Mouse (Mus musculus): ENCODE results near the gene Serhl. TPM values are rescaled to one million over a fixed set of nuclear protein-coding genes. Genes with fewer than 3 reads are reported as not detected.

The Serhl gene
- polyA plus RNA-seq, 1 experiment: 37.5 TPM

- no peaks in the 10 kb centered on the region for H3K27me3 ChIP-seq (ENCODE audit: control insufficient read depth, insufficient read depth, low read length)
- peak; percentile 70 for TF ChIP-seq CTCF (IDR thresholded peaks at IDR 0.05; ENCODE audit: control insufficient read depth, insufficient read depth, insufficient replicate concordance, low read depth, low read length)
- TF ChIP-seq POLR2A (IDR thresholded peaks at IDR 0.05; ENCODE audit: control insufficient read depth, low read depth, low read length): no peak
- no peak overlapping the region for H3K27ac ChIP-seq (ENCODE audit: control insufficient read depth, insufficient read depth, low read depth, low read length)
- H3K36me3 ChIP-seq (ENCODE audit: control insufficient read depth, insufficient read depth, low read length): no peaks in the 10 kb centered on the region
- H3K4me3 ChIP-seq (ENCODE audit: control insufficient read depth, low read depth, low read length): no peak overlapping the region
- H3K4me1 ChIP-seq (ENCODE audit: control insufficient read depth, insufficient read depth, low read length): no peaks in the 10 kb centered on the region; the same call in 1 of the 2 replicates
Measured at GRCm38 (mm10) chr15:83156929-83157666, 67.8 kb downstream of the Serhl start.

GRCm38 (mm10) chr15:83157667-83158064 lies 68.4 kb downstream of the Serhl start:
- H3K36me3 ChIP-seq (ENCODE audit: control insufficient read depth, insufficient read depth, low read length): no peaks in the 10 kb centered on the region
- no peak overlapping the region for H3K27ac ChIP-seq (ENCODE audit: control insufficient read depth, insufficient read depth, low read depth, low read length)
- H3K4me1 ChIP-seq (ENCODE audit: control insufficient read depth, insufficient read depth, low read length): no peaks in the 10 kb centered on the region; the same call in 1 of the 2 replicates
- TF ChIP-seq POLR2A (IDR thresholded peaks at IDR 0.05; ENCODE audit: control insufficient read depth, low read depth, low read length) (no peak), CTCF (IDR thresholded peaks at IDR 0.05; ENCODE audit: control insufficient read depth, insufficient read depth, insufficient replicate concordance, low read depth, low read length) (no peak)
- no peaks in the 10 kb centered on the region for H3K27me3 ChIP-seq (ENCODE audit: control insufficient read depth, insufficient read depth, low read length)
- no peak overlapping the region for H3K4me3 ChIP-seq (ENCODE audit: control insufficient read depth, low read depth, low read length)

- H3K4me1 ChIP-seq (ENCODE audit: control insufficient read depth, insufficient read depth, low read length): no peaks in the 10 kb centered on the region; the same call in 1 of the 2 replicates
- TF ChIP-seq POLR2A (IDR thresholded peaks at IDR 0.05; ENCODE audit: control insufficient read depth, low read depth, low read length) (no peak), CTCF (IDR thresholded peaks at IDR 0.05; ENCODE audit: control insufficient read depth, insufficient read depth, insufficient replicate concordance, low read depth, low read length) (no peak)
- H3K27me3 ChIP-seq (ENCODE audit: control insufficient read depth, insufficient read depth, low read length): no peaks in the 10 kb centered on the region
- H3K4me3 ChIP-seq (ENCODE audit: control insufficient read depth, low read depth, low read length): no peak overlapping the region
- H3K27ac ChIP-seq (ENCODE audit: control insufficient read depth, insufficient read depth, low read depth, low read length): no peak overlapping the region
- no peaks in the 10 kb centered on the region for H3K36me3 ChIP-seq (ENCODE audit: control insufficient read depth, insufficient read depth, low read length)
Measured at GRCm38 (mm10) chr15:83158587-83159160, 69.4 kb downstream of the Serhl start.

- no peaks in the 10 kb centered on the region for H3K36me3 ChIP-seq (ENCODE audit: control insufficient read depth, insufficient read depth, low read length)
- no peak overlapping the region for H3K27ac ChIP-seq (ENCODE audit: control insufficient read depth, insufficient read depth, low read depth, low read length)
Measured at GRCm38 (mm10) chr15:83159823-83160222, 70.5 kb downstream of the Serhl start.

GRCm38 (mm10) chr15:83160561-83160960 lies 71.3 kb downstream of the Serhl start:
- no peak overlapping the region for H3K27ac ChIP-seq (ENCODE audit: control insufficient read depth, insufficient read depth, low read depth, low read length)
- no peaks in the 10 kb centered on the region for H3K36me3 ChIP-seq (ENCODE audit: control insufficient read depth, insufficient read depth, low read length)
- no peak overlapping the region for H3K4me3 ChIP-seq (ENCODE audit: control insufficient read depth, low read depth, low read length)
- TF ChIP-seq POLR2A (IDR thresholded peaks at IDR 0.05; ENCODE audit: control insufficient read depth, low read depth, low read length) (no peak), CTCF (IDR thresholded peaks at IDR 0.05; ENCODE audit: control insufficient read depth, insufficient read depth, insufficient replicate concordance, low read depth, low read length) (no peak)
- H3K4me1 ChIP-seq (ENCODE audit: control insufficient read depth, insufficient read depth, low read length): no peaks in the 10 kb centered on the region; the same call in 1 of the 2 replicates
- H3K27me3 ChIP-seq (ENCODE audit: control insufficient read depth, insufficient read depth, low read length): no peaks in the 10 kb centered on the region

More at GRCm38 (mm10) chr15:83159823-83160222, 70.5 kb downstream of the Serhl start:
- Histone ChIP-seq H3K4me3 (ENCODE audit: control insufficient read depth, low read depth, low read length) (no peak overlapping the region), H3K27me3 (ENCODE audit: control insufficient read depth, insufficient read depth, low read length) (no peaks in the 10 kb centered on the region), H3K4me1 (ENCODE audit: control insufficient read depth, insufficient read depth, low read length) (no peaks in the 10 kb centered on the region; the same call in 1 of the 2 replicates)
- TF ChIP-seq POLR2A (IDR thresholded peaks at IDR 0.05; ENCODE audit: control insufficient read depth, low read depth, low read length): no peak
- no peak for TF ChIP-seq CTCF (IDR thresholded peaks at IDR 0.05; ENCODE audit: control insufficient read depth, insufficient read depth, insufficient replicate concordance, low read depth, low read length)

- TF ChIP-seq CTCF (IDR thresholded peaks at IDR 0.05; ENCODE audit: control insufficient read depth, insufficient read depth, insufficient replicate concordance, low read depth, low read length): no peak
- TF ChIP-seq POLR2A (IDR thresholded peaks at IDR 0.05; ENCODE audit: control insufficient read depth, low read depth, low read length): no peak
- Histone ChIP-seq H3K36me3 (ENCODE audit: control insufficient read depth, insufficient read depth, low read length) (no peaks in the 10 kb centered on the region), H3K4me1 (ENCODE audit: control insufficient read depth, insufficient read depth, low read length) (no peaks in the 10 kb centered on the region; the same call in 1 of the 2 replicates), H3K27me3 (ENCODE audit: control insufficient read depth, insufficient read depth, low read length) (no peaks in the 10 kb centered on the region), H3K27ac (ENCODE audit: control insufficient read depth, insufficient read depth, low read depth, low read length) (no peak overlapping the region), H3K4me3 (ENCODE audit: control insufficient read depth, low read depth, low read length) (no peak overlapping the region)
Measured at GRCm38 (mm10) chr15:83161062-83161748, 71.9 kb downstream of the Serhl start.

GRCm38 (mm10) chr15:83162001-83162400 lies 72.7 kb downstream of the Serhl start:
- Histone ChIP-seq H3K4me1 (ENCODE audit: control insufficient read depth, insufficient read depth, low read length) (no peaks in the 10 kb centered on the region; the same call in 1 of the 2 replicates), H3K27ac (ENCODE audit: control insufficient read depth, insufficient read depth, low read depth, low read length) (no peak overlapping the region), H3K4me3 (ENCODE audit: control insufficient read depth, low read depth, low read length) (no peak overlapping the region), H3K27me3 (ENCODE audit: control insufficient read depth, insufficient read depth, low read length) (no peaks in the 10 kb centered on the region), H3K36me3 (ENCODE audit: control insufficient read depth, insufficient read depth, low read length) (no peaks in the 10 kb centered on the region)
- TF ChIP-seq CTCF (IDR thresholded peaks at IDR 0.05; ENCODE audit: control insufficient read depth, insufficient read depth, insufficient replicate concordance, low read depth, low read length) (no peak), POLR2A (IDR thresholded peaks at IDR 0.05; ENCODE audit: control insufficient read depth, low read depth, low read length) (no peak)
